Mouse (Mus musculus) ES-E14 (cell line): ENCODE data around the gene Mgat3. TPM values are rescaled to one million over a fixed set of nuclear protein-coding genes. Genes with fewer than 3 reads are reported as not detected.
A peak's percentile ranks its signal among the peaks of the same experiment; 100 is the strongest.

ENCODE experiments used
- DNase-seq: peaks from one replicate; pipeline ENCODE4 v3.0.0-alpha.2; 2013; ENCODE audit warnings: low read depth, low spot score
- H3K27ac ChIP-seq: 2 replicates; pipeline ENCODE4 v1.5.1; 2012; ENCODE audit warnings: low read depth, mild to moderate bottlenecking, low read length, moderate library complexity, mixed read lengths; ENCODE audit not compliant: poor library complexity, insufficient read depth, severe bottlenecking
- H3K36me3 ChIP-seq: 2 replicates; pipeline ENCODE4 v1.6.1; 2012; ENCODE audit warnings: mild to moderate bottlenecking, low read length, moderate library complexity, mixed read lengths; ENCODE audit not compliant: control insufficient read depth, poor library complexity, insufficient read depth, severe bottlenecking
- H3K4me1 ChIP-seq, 2 experiments: fragments of 150-350 bp in 1 of 2; sonication (generic) in 1 of 2; 2 replicates each; pipeline ENCODE4 v1.6.1; 2012; ENCODE audit warnings: low read length in 2 of 2, mild to moderate bottlenecking in 1 of 2, mixed read lengths in 1 of 2; ENCODE audit not compliant: control insufficient read depth in 2 of 2, insufficient read depth in 2 of 2, poor library complexity in 1 of 2
- H3K4me3 ChIP-seq, 2 experiments: fragments of 150-350 bp in 1 of 2; sonication (generic) in 1 of 2; 2 replicates each; pipeline ENCODE4 v1.5.1; 2012; ENCODE audit warnings: low read length in 2 of 2, low read depth in 1 of 2, mild to moderate bottlenecking in 1 of 2, mixed read lengths in 1 of 2; ENCODE audit not compliant: insufficient read depth in 1 of 2, poor library complexity in 1 of 2, severe bottlenecking in 1 of 2
- H3K9ac ChIP-seq: 2 replicates; pipeline ENCODE4 v1.6.1; 2012; ENCODE audit warnings: low read depth, mild to moderate bottlenecking, low read length, mixed read lengths; ENCODE audit not compliant: poor library complexity, insufficient read depth, severe bottlenecking
- H3K9me3 ChIP-seq: fragments of 150-350 bp; sonication (generic); 2 replicates; pipeline ENCODE4 v1.6.1; 2012; ENCODE audit warnings: low read depth, mild to moderate bottlenecking, low read length; ENCODE audit not compliant: control insufficient read depth, insufficient read depth
- CHD2 ChIP-seq: IDR thresholded peaks from 2 replicates; pipeline ENCODE4 v1.6.1; 2014; ENCODE audit warnings: mild to moderate bottlenecking, low read depth, low read length, inconsistent platforms
- HCFC1 ChIP-seq: IDR thresholded peaks from 2 replicates; pipeline ENCODE4 v1.6.1; 2012; ENCODE audit warnings: low read length, inconsistent platforms, borderline replicate concordance; ENCODE audit not compliant: insufficient read depth
- MAFK ChIP-seq: IDR thresholded peaks from 2 replicates; pipeline ENCODE4 v1.6.1; 2014; ENCODE audit warnings: mild to moderate bottlenecking, low read depth, low read length, inconsistent platforms; ENCODE audit not compliant: insufficient read depth
- ZC3H11A ChIP-seq: IDR thresholded peaks from 2 replicates; pipeline ENCODE4 v1.6.1; 2012; ENCODE audit warnings: low read depth, mild to moderate bottlenecking, inconsistent platforms, low read length, borderline replicate concordance
- ZNF384 ChIP-seq: IDR thresholded peaks from 2 replicates; pipeline ENCODE4 v1.6.1; 2012; ENCODE audit warnings: low read depth, low read length, inconsistent platforms
- in situ Hi-C, 2 experiments: fragments of 600-800 bp; cut with MboI; formaldehyde crosslinking; loops; one replicate each; pipeline ENCODE4 v1.15.1; 2025; ENCODE audit warnings: low sequenced_read_pairs in 2 of 2, inconsistent platforms in 1 of 2; ENCODE audit not compliant: unreplicated experiment in 2 of 2
- total RNA-seq: library from RNA; depleted of rRNA; stranded (reverse); fragments of 300-350 nt; gene quantifications from 2 replicates; pipeline ENCODE4 v1.2.3, GENCODE M21; 2012

Gene Mgat3
- total RNA-seq, 1 experiment, result 8.5 TPM

DNA sequence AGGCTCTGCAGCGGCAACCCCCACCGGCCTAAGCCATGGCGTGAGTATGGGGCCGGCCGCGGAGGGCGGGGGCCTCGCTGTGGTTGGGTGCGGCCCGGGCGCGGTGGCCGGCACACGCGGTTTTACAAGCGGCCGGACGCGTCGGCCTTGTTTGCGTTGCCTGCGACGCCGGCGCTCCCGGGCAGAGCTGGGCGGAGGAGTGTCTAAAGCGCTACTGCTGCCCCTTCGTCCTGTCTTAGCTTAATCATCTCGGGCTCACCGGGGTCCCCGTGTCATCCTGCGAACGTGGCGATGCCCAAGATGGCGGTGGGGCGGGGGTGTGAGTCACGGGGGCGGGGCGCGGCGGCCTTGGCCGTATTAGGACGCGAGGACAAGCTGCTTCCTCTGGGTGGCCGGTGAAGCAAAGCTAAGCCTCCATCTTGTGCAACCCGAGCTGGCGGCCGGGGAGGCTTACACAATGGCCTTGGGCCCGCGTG, 82.2 kb downstream of the Mgat3 start:
- Histone ChIP-seq H3K9me3 (no peaks in the 10 kb centered on the region), H3K4me1 (peaks cover 0 to 12% of the 10 kb centered on the region in 2 experiments; a peak in 1 of 4 replicates), H3K4me3 (peak overlapping the region; percentile 80 to 89), H3K27ac (peak overlapping the region; percentile 97), H3K36me3 (peaks cover 33% of the 10 kb centered on the region), H3K9ac (peak overlapping the region; percentile 96)
- TF ChIP-seq ZNF384 (no peak), ZC3H11A (no peak), CHD2 (no peak), MAFK (no peak), HCFC1 (no peak)
- in situ Hi-C loops, result no loop called here
- no peak for DNase-seq

DNA sequence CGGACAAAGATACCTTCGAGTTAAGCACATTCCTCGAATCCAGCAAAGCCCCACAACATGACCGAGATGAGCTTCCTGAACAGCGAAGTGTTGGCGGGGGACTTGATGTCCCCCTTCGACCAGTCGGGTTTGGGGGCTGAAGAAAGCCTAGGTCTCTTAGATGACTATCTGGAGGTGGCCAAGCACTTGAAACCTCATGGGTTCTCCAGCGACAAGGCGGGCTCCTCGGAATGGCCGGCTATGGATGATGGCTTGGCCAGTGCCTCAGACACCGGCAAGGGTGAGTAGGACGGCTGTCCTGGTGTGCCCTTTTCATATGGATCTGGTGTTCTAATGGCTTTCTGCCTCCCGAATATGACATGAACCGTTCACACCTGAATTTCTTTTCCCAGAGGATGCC, 82.7 kb downstream of the Mgat3 start:
- peak overlapping the region; percentile 80 to 89 for H3K4me3 ChIP-seq
- peak overlapping the region; percentile 96 for H3K9ac ChIP-seq
- H3K36me3 ChIP-seq, result peaks cover 32% of the 10 kb centered on the region
- no peak for DNase-seq
- H3K4me1 ChIP-seq, result peaks cover 0 to 12% of the 10 kb centered on the region in 2 experiments; a peak in 1 of 4 replicates
- H3K9me3 ChIP-seq, result no peaks in the 10 kb centered on the region
- in situ Hi-C loops, result no loop called here
- H3K27ac ChIP-seq, result peak overlapping the region; percentile 97
- TF ChIP-seq HCFC1 (no peak), MAFK (no peak), ZC3H11A (no peak), CHD2 (no peak), ZNF384 (no peak)

DNA sequence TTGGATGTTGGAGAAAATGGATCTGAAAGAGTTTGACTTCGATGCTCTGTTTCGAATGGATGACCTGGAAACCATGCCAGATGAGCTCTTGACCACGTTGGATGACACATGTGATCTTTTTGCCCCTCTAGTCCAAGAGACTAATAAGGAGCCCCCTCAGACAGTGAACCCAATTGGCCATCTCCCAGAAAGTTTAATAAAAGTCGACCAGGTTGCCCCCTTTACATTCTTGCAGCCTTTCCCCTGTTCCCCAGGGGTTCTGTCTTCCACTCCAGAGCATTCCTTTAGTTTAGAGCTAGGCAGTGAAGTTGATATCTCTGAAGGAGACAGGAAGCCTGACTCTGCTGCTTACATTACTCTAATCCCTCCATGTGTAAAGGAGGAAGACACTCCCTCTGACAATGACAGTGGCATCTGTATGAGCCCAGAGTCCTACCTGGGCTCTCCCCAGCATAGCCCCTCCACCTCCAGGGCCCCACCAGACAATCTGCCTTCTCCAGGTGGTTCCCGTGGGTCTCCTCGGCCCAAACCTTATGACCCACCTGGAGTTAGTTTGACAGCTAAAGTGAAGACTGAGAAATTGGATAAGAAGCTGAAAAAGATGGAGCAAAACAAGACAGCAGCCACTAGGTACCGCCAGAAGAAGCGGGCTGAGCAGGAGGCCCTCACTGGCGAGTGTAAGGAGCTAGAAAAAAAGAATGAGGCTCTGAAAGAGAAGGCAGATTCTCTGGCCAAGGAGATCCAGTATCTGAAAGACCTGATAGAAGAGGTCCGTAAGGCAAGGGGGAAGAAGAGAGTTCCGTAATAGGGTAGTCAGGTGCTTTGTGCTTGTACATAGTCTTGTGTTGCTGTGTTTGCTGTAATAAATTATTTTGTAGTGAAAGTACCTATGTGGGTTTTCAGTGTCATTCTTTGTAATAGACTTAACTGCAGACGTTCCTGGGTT, 83.4 kb downstream of the Mgat3 start:
- peaks cover 32% of the 10 kb centered on the region for H3K36me3 ChIP-seq
- TF ChIP-seq MAFK, result no peak
- TF ChIP-seq ZNF384, result no peak
- no peak for TF ChIP-seq CHD2
- TF ChIP-seq ZC3H11A, result no peak
- TF ChIP-seq HCFC1, result no peak
- peaks cover 0 to 12% of the 10 kb centered on the region in 2 experiments; a peak in 2 of 4 replicates for H3K4me1 ChIP-seq
- in situ Hi-C loops, result no loop called here
- H3K4me3 ChIP-seq, result peak overlapping the region; percentile 80 to 89
- peak overlapping the region; percentile 55; the same call in 1 of the 2 replicates for H3K27ac ChIP-seq
- no peak for DNase-seq
- H3K9me3 ChIP-seq, result no peaks in the 10 kb centered on the region
- peak overlapping the region; percentile 96 for H3K9ac ChIP-seq

- Histone ChIP-seq H3K4me3 (peak overlapping the region in 1 of 2 experiments; percentile 89; a peak in 2 of 4 replicates), H3K36me3 (peaks cover 36% of the 10 kb centered on the region)
Observed at GRCm38 (mm10) chr15:80257602-80258239, 84.2 kb downstream of the Mgat3 start.

More at GRCm38 (mm10) chr15:80257602-80258239, 84.2 kb downstream of the Mgat3 start:
- no peak for DNase-seq
- H3K9me3 ChIP-seq, result no peaks in the 10 kb centered on the region
- peaks cover 0 to 14% of the 10 kb centered on the region in 2 experiments; a peak in 2 of 4 replicates for H3K4me1 ChIP-seq
- no peak for TF ChIP-seq HCFC1
- in situ Hi-C loops, result no loop called here
- H3K9ac ChIP-seq, result peak overlapping the region; percentile 45; the same call in 1 of the 2 replicates
- H3K27ac ChIP-seq, result peak overlapping the region; percentile 90
